Mouse (Mus musculus) cerebellum, adult 2 months (tissue): ENCODE measurements around the gene Map4k2.

Experiments used
- CTCF ChIP-seq: fragments of 200-500 bp; IDR thresholded peaks from 2 replicates; pipeline ENCODE4 v1.5.1; 2011; ENCODE audit warnings: low read depth, mild to moderate bottlenecking, control low read depth, low read length, moderate library complexity, borderline replicate concordance; ENCODE audit not compliant: insufficient read depth
- POLR2A ChIP-seq: fragments of 200-500 bp; IDR thresholded peaks from 2 replicates; pipeline ENCODE4 v1.6.1; 2011; ENCODE audit warnings: low read length, control low read depth, borderline replicate concordance; ENCODE audit not compliant: insufficient read depth

GRCm38 (mm10) chr19:6334673-6335457, 6.1 kb upstream of the Map4k2 start, which contains the start of gene Men1:
- TF ChIP-seq POLR2A, result peak; percentile 48; the same call in 1 of the 2 replicates
- 0 out of 2 replicates have a peak, but pooled peaks have one; percentile 14 for TF ChIP-seq CTCF
